Comparison of ENCODE assay signal across 8 mouse cellular contexts in genomic region chr5:53212087-53212781, GRCm38 (mm10). TPM values are rescaled to one million over a fixed set of nuclear protein-coding genes. Genes with fewer than 3 reads are reported as not detected.
DNase-seq lines count a peak whose midpoint lies in the region; ATAC-seq and TF ChIP-seq lines count a peak whose summit lies in the region.

No protein-coding gene starts in this region.

- TF ChIP-seq POLR2A in ES-Bruce4 (IDR thresholded peaks at IDR 0.05; ENCODE audit: insufficient read depth, low read length): no peak

- peak overlapping the region; percentile 71 for H3K4me3 ChIP-seq in heart, embryonic 11.5 days (ENCODE audit: low read depth, low read length)
- H3K4me3 ChIP-seq in ES-Bruce4 (ENCODE audit: low read depth, low read length): peak overlapping the region; percentile 70
- H3K4me3 ChIP-seq in forebrain, embryonic 16.5 days (replicated peaks; ENCODE audit: low read length): peak overlapping the region; percentile 51
- H3K4me3 ChIP-seq in liver, postnatal 0 days (ENCODE audit: low read depth, low read length): peak overlapping the region; percentile 48

- peaks cover 3% of the 10 kb centered on the region; the same call in 1 of the 2 replicates for H3K4me1 ChIP-seq in heart, embryonic 11.5 days (ENCODE audit: control insufficient read depth, insufficient read depth, low read length)
- H3K4me1 ChIP-seq in ES-Bruce4 (ENCODE audit: control insufficient read depth, insufficient read depth, low read length): no peaks in the 10 kb centered on the region
- peaks cover 37% of the 10 kb centered on the region for H3K4me1 ChIP-seq in forebrain, embryonic 16.5 days (replicated peaks; ENCODE audit: control insufficient read depth, insufficient read depth, low read length)
- H3K4me1 ChIP-seq in liver, postnatal 0 days (ENCODE audit: insufficient read depth): peaks cover 5% of the 10 kb centered on the region

- no peak for ATAC-seq in heart, embryonic 11.5 days (replicated peaks; ENCODE audit: insufficient number of reproducible peaks, low FRiP score, low TSS enrichment)
- no peak for ATAC-seq in forebrain, embryonic 16.5 days
- ATAC-seq in liver, postnatal 0 days: no peak
- ATAC-seq in erythroblast, adult 5-6 weeks (replicated peaks; ENCODE audit: low FRiP score, poor library complexity, severe bottlenecking): no peak

- DNase-seq in heart, adult 9 months (ENCODE audit: low spot score in 2 of 2): no peak
- no peak for DNase-seq in liver, postnatal 0 days
- no peak for DNase-seq in gastrocnemius, postnatal 4 days (ENCODE audit: low spot score in 2 of 2)
- DNase-seq in layer of hippocampus, postnatal 10 days (ENCODE audit: low spot score in 2 of 2): no peak

- H3K36me3 ChIP-seq in heart, embryonic 11.5 days (ENCODE audit: control insufficient read depth, insufficient read depth, low read length): no peaks in the 10 kb centered on the region
- no peaks in the 10 kb centered on the region for H3K36me3 ChIP-seq in ES-Bruce4 (ENCODE audit: control insufficient read depth, insufficient read depth, low read length, poor library complexity, severe bottlenecking)
- H3K36me3 ChIP-seq in forebrain, embryonic 16.5 days (ENCODE audit: control insufficient read depth, insufficient read depth): no peaks in the 10 kb centered on the region
- H3K36me3 ChIP-seq in liver, postnatal 0 days (replicated peaks; ENCODE audit: insufficient read depth, low read length): no peaks in the 10 kb centered on the region

- H3K27me3 ChIP-seq in heart, embryonic 11.5 days (ENCODE audit: control insufficient read depth, insufficient read depth, low read length): peaks cover 28% of the 10 kb centered on the region
- peaks cover 17% of the 10 kb centered on the region for H3K27me3 ChIP-seq in ES-Bruce4 (ENCODE audit: control insufficient read depth, insufficient read depth, low read length, poor library complexity, severe bottlenecking)
- no peaks in the 10 kb centered on the region for H3K27me3 ChIP-seq in forebrain, embryonic 16.5 days (replicated peaks; ENCODE audit: control insufficient read depth, insufficient read depth, low read length)
- peaks cover 38% of the 10 kb centered on the region for H3K27me3 ChIP-seq in liver, postnatal 0 days (ENCODE audit: insufficient read depth, low read length)

- H3K4me2 ChIP-seq in heart, embryonic 11.5 days: peak overlapping the region; percentile 95
- H3K4me2 ChIP-seq in forebrain, embryonic 16.5 days (ENCODE audit: low read length): peak overlapping the region; percentile 70
- H3K4me2 ChIP-seq in liver, postnatal 0 days (ENCODE audit: low read depth, low read length): peak overlapping the region; percentile 84

- no peak overlapping the region for H3K27ac ChIP-seq in heart, embryonic 11.5 days (ENCODE audit: low read depth, low read length)
- no peak overlapping the region for H3K27ac ChIP-seq in ES-Bruce4 (ENCODE audit: insufficient read depth, low read length)
- peak overlapping the region; percentile 73 for H3K27ac ChIP-seq in forebrain, embryonic 16.5 days (ENCODE audit: low read length)
- no peak overlapping the region for H3K27ac ChIP-seq in liver, postnatal 0 days (ENCODE audit: low read depth)

- no peak for TF ChIP-seq CTCF in ES-Bruce4 (IDR thresholded peaks at IDR 0.05; ENCODE audit: low read depth, low read length)
- no peak for TF ChIP-seq CTCF in liver, postnatal 0 days (IDR thresholded peaks at IDR 0.05; ENCODE audit: low read depth)

- no peak for TF ChIP-seq EP300 in ES-Bruce4 (IDR thresholded peaks at IDR 0.05; ENCODE audit: insufficient read depth, low read depth, low read length)
- no peak for TF ChIP-seq EP300 in liver, postnatal 0 days (IDR thresholded peaks at IDR 0.05; ENCODE audit: low read depth)

- peak overlapping the region; percentile 70 for H3K9ac ChIP-seq in heart, embryonic 11.5 days (ENCODE audit: low read depth, low read length)
- H3K9ac ChIP-seq in ES-Bruce4 (ENCODE audit: low read depth, poor library complexity, severe bottlenecking): peak overlapping the region; percentile 76; the same call in 1 of the 2 replicates
- H3K9ac ChIP-seq in forebrain, embryonic 16.5 days (replicated peaks; ENCODE audit: low read depth, low read length): peak overlapping the region; percentile 67
- peak overlapping the region; percentile 48; the same call in 1 of the 2 replicates for H3K9ac ChIP-seq in liver, postnatal 0 days (replicated peaks)

- 22% methylated on average over 20 of the region's 20 CpGs for WGBS in heart, embryonic 11.5 days (ENCODE audit: insufficient replicate concordance)
- WGBS in forebrain, embryonic 16.5 days: 16% methylated on average over 20 of the region's 20 CpGs
- WGBS in liver, postnatal 0 days (ENCODE audit: insufficient replicate concordance): 13% methylated on average over 20 of the region's 20 CpGs

- H3K9me3 ChIP-seq in heart, embryonic 11.5 days (replicated peaks; ENCODE audit: control insufficient read depth, low read length): no peaks in the 10 kb centered on the region
- H3K9me3 ChIP-seq in ES-Bruce4 (replicated peaks; ENCODE audit: control insufficient read depth, insufficient read depth, low read length, poor library complexity, severe bottlenecking): no peaks in the 10 kb centered on the region
- H3K9me3 ChIP-seq in forebrain, embryonic 16.5 days (ENCODE audit: control insufficient read depth, low read length): no peaks in the 10 kb centered on the region
- no peaks in the 10 kb centered on the region for H3K9me3 ChIP-seq in liver, postnatal 0 days (ENCODE audit: low read length)

RNA-seq across cellular contexts. Expression of gene Sel1l3, which starts 1.5 kb away (rescaled TPM):
- 1.5 and 1.9 TPM in 2 replicates for polyA plus RNA-seq in heart, embryonic 11.5 days (2014; fragmentation: Nextera tagmentation; extraction: Ambion mirVana)
- polyA plus RNA-seq in ES-Bruce4 (2011; ENCODE audit: insufficient read depth, insufficient read length, low read depth, missing spikeins): 6.1 and 6.2 TPM in 2 replicates
- 9.9 and 10.2 TPM in 2 replicates for polyA plus RNA-seq in forebrain, embryonic 16.5 days (2015; fragmentation: Nextera tagmentation; extraction: Ambion mirVana)
- polyA plus RNA-seq in liver, postnatal 0 days (2015; fragmentation: Nextera tagmentation; extraction: Ambion mirVana): 0.84 and 0.93 TPM in 2 replicates
- total RNA-seq in erythroblast, adult 5-6 weeks (2015; ENCODE audit: low replicate concordance): not detected in 2 replicates
- 0.09 TPM in 1 of 2 replicates, not detected in the other for total RNA-seq in erythroblast, adult 5-6 weeks (2017; ENCODE audit: low replicate concordance)
- 10 to 100 TPM; 95.0 to 95.4 TPM for total RNA-seq in gastrocnemius, postnatal 4 days (2021)
- total RNA-seq in layer of hippocampus, postnatal 10 days (2021): 10 to 100 TPM; 43.1 to 47.0 TPM

RNA-seq across cellular contexts. Expression of gene Smim20, which starts 54.6 kb away (rescaled TPM):
- polyA plus RNA-seq in heart, embryonic 11.5 days (2014; fragmentation: Nextera tagmentation; extraction: Ambion mirVana): 146 and 150 TPM in 2 replicates
- 20.0 and 33.1 TPM in 2 replicates for polyA plus RNA-seq in ES-Bruce4 (2011; ENCODE audit: insufficient read depth, insufficient read length, low read depth, missing spikeins)
- 63.6 and 75.6 TPM in 2 replicates for polyA plus RNA-seq in forebrain, embryonic 16.5 days (2015; fragmentation: Nextera tagmentation; extraction: Ambion mirVana)
- polyA plus RNA-seq in liver, postnatal 0 days (2015; fragmentation: Nextera tagmentation; extraction: Ambion mirVana): 65.1 and 65.9 TPM in 2 replicates
- 6.0 and 34.3 TPM in 2 replicates for total RNA-seq in erythroblast, adult 5-6 weeks (2015; ENCODE audit: low replicate concordance)
- total RNA-seq in erythroblast, adult 5-6 weeks (2017; ENCODE audit: low replicate concordance): 7.5 and 10.6 TPM in 2 replicates
- 10 to 100 TPM; 87.0 to 90.8 TPM for total RNA-seq in gastrocnemius, postnatal 4 days (2021)
- 10 to 100 TPM; 29.2 to 36.5 TPM for total RNA-seq in layer of hippocampus, postnatal 10 days (2021)
